Mouse (Mus musculus): ENCODE measurements around the gene Tsnax. TPM values are rescaled to one million over a fixed set of nuclear protein-coding genes. Genes with fewer than 3 reads are reported as not detected.

The Tsnax gene
- polyA plus RNA-seq, 1 experiment from 2014 or later, result 71.4 TPM

- Histone ChIP-seq H3K9ac (no peak overlapping the region), H3K4me1 (peaks cover 4% of the 10 kb centered on the region), H3K4me3 (no peak overlapping the region), H3K9me3 (replicated peaks) (peaks cover 6% of the 10 kb centered on the region; the same call in 1 of the 2 replicates), H3K27ac (no peak overlapping the region), H3K4me2 (no peak overlapping the region), H3K36me3 (no peaks in the 10 kb centered on the region), H3K27me3 (replicated peaks) (peaks cover 42% of the 10 kb centered on the region)
- ATAC-seq, result no peak
- 48% methylated on average over 2 of the region's 2 CpGs for WGBS (ENCODE audit: insufficient replicate concordance)
Measured at GRCm38 (mm10) chr8:124995776-124996175, 17.0 kb upstream of the Tsnax start.

DNA sequence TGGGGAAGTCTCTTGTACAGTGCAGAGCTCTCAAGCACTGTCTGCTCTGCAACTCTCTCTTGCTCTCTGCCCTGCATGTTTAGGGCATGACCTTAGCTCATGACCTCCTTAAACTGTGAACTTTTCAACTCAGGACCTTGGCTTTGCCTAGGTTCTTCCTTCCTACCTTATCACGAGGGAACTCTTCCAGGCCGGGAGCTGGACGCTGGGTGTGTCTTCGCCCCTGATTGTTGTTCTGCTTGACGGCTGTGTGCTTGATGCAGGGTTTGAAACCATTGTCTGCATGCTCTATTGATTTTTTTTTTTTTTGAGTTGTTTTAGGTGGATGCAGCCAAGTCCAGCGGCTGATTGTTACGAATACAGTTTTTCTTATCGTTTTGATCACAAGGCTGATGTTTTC lies 11.3 kb downstream of the Tsnax start:
- H3K27ac ChIP-seq, result no peak overlapping the region
- H3K4me1 ChIP-seq, result no peaks in the 10 kb centered on the region
- no peak overlapping the region for H3K9ac ChIP-seq
- no peak overlapping the region for H3K4me3 ChIP-seq
- H3K4me2 ChIP-seq, result no peak overlapping the region
- no peak for ATAC-seq
- 74% methylated on average over 8 of the region's 8 CpGs for WGBS (ENCODE audit: insufficient replicate concordance)
- H3K36me3 ChIP-seq, result peaks cover 64% of the 10 kb centered on the region
- H3K9me3 ChIP-seq (replicated peaks), result no peaks in the 10 kb centered on the region
- H3K27me3 ChIP-seq (replicated peaks), result no peaks in the 10 kb centered on the region

GRCm38 (mm10) chr8:125027211-125027610 lies 14.4 kb downstream of the Tsnax start:
- no peak overlapping the region for H3K4me3 ChIP-seq
- H3K9me3 ChIP-seq (replicated peaks), result no peaks in the 10 kb centered on the region
- ATAC-seq, result no peak
- H3K36me3 ChIP-seq, result peaks cover 83% of the 10 kb centered on the region
- H3K9ac ChIP-seq, result no peak overlapping the region
- H3K4me2 ChIP-seq, result no peak overlapping the region
- 87% methylated on average over 3 of the region's 3 CpGs for WGBS (ENCODE audit: insufficient replicate concordance)
- peaks cover 13% of the 10 kb centered on the region for H3K4me1 ChIP-seq
- H3K27ac ChIP-seq, result no peak overlapping the region
- H3K27me3 ChIP-seq (replicated peaks), result no peaks in the 10 kb centered on the region

DNA sequence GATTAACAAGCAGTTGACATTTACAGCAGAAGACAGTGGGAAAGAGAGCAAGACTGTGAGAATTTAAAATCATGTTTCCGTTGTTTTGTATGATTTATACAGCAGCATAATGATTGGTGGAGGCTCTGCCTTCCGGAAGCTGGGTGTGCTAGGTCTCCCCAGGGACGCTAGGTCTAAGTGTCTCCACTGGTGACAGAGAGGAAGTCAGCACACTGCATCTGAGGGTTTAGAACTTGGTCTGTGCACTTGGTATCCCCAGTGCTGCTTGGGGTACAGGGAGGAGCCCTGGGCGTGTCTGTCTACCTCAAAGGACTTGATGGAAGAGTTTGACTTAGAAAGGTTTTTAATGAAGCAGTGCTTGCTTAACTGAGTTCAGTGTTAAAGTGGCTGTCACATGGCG lies 16.0 kb downstream of the Tsnax start:
- Histone ChIP-seq H3K4me3 (no peak overlapping the region), H3K9ac (no peak overlapping the region), H3K4me2 (no peak overlapping the region), H3K27ac (no peak overlapping the region), H3K36me3 (peaks cover 96% of the 10 kb centered on the region), H3K9me3 (replicated peaks) (no peaks in the 10 kb centered on the region), H3K4me1 (peaks cover 13% of the 10 kb centered on the region), H3K27me3 (replicated peaks) (no peaks in the 10 kb centered on the region)
- no peak for ATAC-seq
- 74% methylated on average over 5 of the region's 5 CpGs for WGBS (ENCODE audit: insufficient replicate concordance)

GRCm38 (mm10) chr8:125031276-125031675 lies 18.5 kb downstream of the Tsnax start:
- Histone ChIP-seq H3K4me3 (no peak overlapping the region), H3K9me3 (replicated peaks) (no peaks in the 10 kb centered on the region), H3K4me2 (no peak overlapping the region), H3K27ac (no peak overlapping the region), H3K9ac (no peak overlapping the region), H3K4me1 (peaks cover 20% of the 10 kb centered on the region), H3K27me3 (replicated peaks) (no peaks in the 10 kb centered on the region), H3K36me3 (peaks cover 90% of the 10 kb centered on the region)
- peak; percentile 66; the same call in 1 of the 2 replicates for ATAC-seq
- WGBS (ENCODE audit: insufficient replicate concordance), result 39% methylated on average over 5 of the region's 5 CpGs

- 40% methylated on average over 8 of the region's 8 CpGs for WGBS (ENCODE audit: insufficient replicate concordance)
- Histone ChIP-seq H3K4me1 (peaks cover 29% of the 10 kb centered on the region), H3K9ac (no peak overlapping the region), H3K4me3 (no peak overlapping the region), H3K9me3 (replicated peaks) (no peaks in the 10 kb centered on the region), H3K36me3 (peaks cover 81% of the 10 kb centered on the region), H3K4me2 (no peak overlapping the region), H3K27me3 (replicated peaks) (no peaks in the 10 kb centered on the region), H3K27ac (no peak overlapping the region)
- peak; percentile 43; the same call in 1 of the 2 replicates for ATAC-seq
Measured at GRCm38 (mm10) chr8:125034669-125035068, 21.9 kb downstream of the Tsnax start.

- ATAC-seq, result peak; percentile 46; the same call in 1 of the 2 replicates
- 77% methylated on average over 7 of the region's 7 CpGs for WGBS (ENCODE audit: insufficient replicate concordance)
- Histone ChIP-seq H3K27me3 (replicated peaks) (no peaks in the 10 kb centered on the region), H3K27ac (peak overlapping the region; percentile 31), H3K9me3 (replicated peaks) (no peaks in the 10 kb centered on the region), H3K4me3 (no peak overlapping the region), H3K4me1 (peaks cover 16% of the 10 kb centered on the region; the same call in 1 of the 2 replicates), H3K9ac (no peak overlapping the region), H3K4me2 (no peak overlapping the region), H3K36me3 (peaks cover 69% of the 10 kb centered on the region)
Measured at GRCm38 (mm10) chr8:125037081-125037480, 24.3 kb downstream of the Tsnax start.

DNA sequence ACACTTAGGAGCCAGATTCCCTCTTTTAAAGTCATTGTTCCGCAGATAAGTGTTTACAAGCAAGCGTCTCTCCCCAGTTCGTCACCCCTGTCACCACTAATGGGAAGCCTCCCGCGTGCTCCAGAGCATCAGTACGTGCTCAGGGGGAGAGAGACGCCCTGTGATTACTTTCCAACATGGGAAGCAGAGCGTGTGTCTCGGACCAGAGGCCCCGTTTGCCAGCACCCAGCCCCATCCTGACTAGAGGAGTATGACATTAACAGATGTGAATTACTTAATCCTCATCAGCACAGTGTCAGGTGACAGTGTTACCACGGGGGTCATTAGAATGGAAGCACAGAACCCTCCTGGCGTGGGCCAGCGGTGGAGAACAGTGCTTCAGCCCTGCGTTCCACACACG lies 25.9 kb downstream of the Tsnax start:
- H3K9me3 ChIP-seq (replicated peaks), result no peaks in the 10 kb centered on the region
- WGBS (ENCODE audit: insufficient replicate concordance), result 87% methylated on average over 15 of the region's 15 CpGs
- H3K4me2 ChIP-seq, result no peak overlapping the region
- H3K27me3 ChIP-seq (replicated peaks), result no peaks in the 10 kb centered on the region
- peaks cover 53% of the 10 kb centered on the region for H3K36me3 ChIP-seq
- H3K4me1 ChIP-seq, result peaks cover 16% of the 10 kb centered on the region; the same call in 1 of the 2 replicates
- no peak overlapping the region for H3K4me3 ChIP-seq
- no peak for ATAC-seq
- no peak overlapping the region for H3K27ac ChIP-seq
- H3K9ac ChIP-seq, result no peak overlapping the region

- Histone ChIP-seq H3K4me3 (no peak overlapping the region), H3K9me3 (replicated peaks) (no peaks in the 10 kb centered on the region), H3K36me3 (peaks cover 35% of the 10 kb centered on the region), H3K27me3 (replicated peaks) (no peaks in the 10 kb centered on the region), H3K4me1 (0 out of 2 replicates have a peak, but pooled peaks cover 13% of the 10 kb centered on the region), H3K4me2 (no peak overlapping the region), H3K27ac (no peak overlapping the region), H3K9ac (no peak overlapping the region)
- WGBS (ENCODE audit: insufficient replicate concordance), result 70% methylated on average over 15 of the region's 15 CpGs
- ATAC-seq, result no peak
Measured at GRCm38 (mm10) chr8:125040587-125041375, 28.0 kb downstream of the Tsnax start.

- WGBS (ENCODE audit: insufficient replicate concordance), result 64% methylated on average over 2 of the region's 2 CpGs
- H3K9me3 ChIP-seq (replicated peaks), result no peaks in the 10 kb centered on the region
- no peak overlapping the region for H3K4me3 ChIP-seq
- no peak for ATAC-seq
- peaks cover 35% of the 10 kb centered on the region for H3K36me3 ChIP-seq
- H3K27ac ChIP-seq, result no peak overlapping the region
- no peaks in the 10 kb centered on the region for H3K27me3 ChIP-seq (replicated peaks)
- no peak overlapping the region for H3K9ac ChIP-seq
- H3K4me1 ChIP-seq, result 0 out of 2 replicates have a peak, but pooled peaks cover 7% of the 10 kb centered on the region
- no peak overlapping the region for H3K4me2 ChIP-seq
Measured at GRCm38 (mm10) chr8:125041496-125041895, 28.7 kb downstream of the Tsnax start.

GRCm38 (mm10) chr8:125043394-125043793 lies 30.6 kb downstream of the Tsnax start:
- H3K4me1 ChIP-seq, result no peaks in the 10 kb centered on the region
- H3K36me3 ChIP-seq, result peaks cover 21% of the 10 kb centered on the region
- WGBS (ENCODE audit: insufficient replicate concordance), result 79% methylated on average over 7 of the region's 7 CpGs
- no peak overlapping the region for H3K4me3 ChIP-seq
- no peak overlapping the region for H3K27ac ChIP-seq
- no peak for ATAC-seq
- H3K27me3 ChIP-seq (replicated peaks), result no peaks in the 10 kb centered on the region
- H3K9ac ChIP-seq, result no peak overlapping the region
- H3K4me2 ChIP-seq, result no peak overlapping the region
- H3K9me3 ChIP-seq (replicated peaks), result no peaks in the 10 kb centered on the region

GRCm38 (mm10) chr8:125043935-125044334 lies 31.1 kb downstream of the Tsnax start:
- no peaks in the 10 kb centered on the region for H3K9me3 ChIP-seq (replicated peaks)
- no peak overlapping the region for H3K9ac ChIP-seq
- no peak overlapping the region for H3K27ac ChIP-seq
- peaks cover 15% of the 10 kb centered on the region for H3K36me3 ChIP-seq
- no peak overlapping the region for H3K4me2 ChIP-seq
- WGBS (ENCODE audit: insufficient replicate concordance), result 30% methylated on average over 9 of the region's 9 CpGs
- no peak overlapping the region for H3K4me3 ChIP-seq
- H3K27me3 ChIP-seq (replicated peaks), result no peaks in the 10 kb centered on the region
- no peak for ATAC-seq
- H3K4me1 ChIP-seq, result no peaks in the 10 kb centered on the region

All from liver, embryonic 12.5 days (tissue).